Mouse (Mus musculus): ENCODE results near the gene Pfkl. TPM values are rescaled to one million over a fixed set of nuclear protein-coding genes. Genes with fewer than 3 reads are reported as not detected.

Pfkl gene
- total and polyA plus RNA-seq, 3 experiments, result 84.8 to 267 TPM; not detected in 1

DNA sequence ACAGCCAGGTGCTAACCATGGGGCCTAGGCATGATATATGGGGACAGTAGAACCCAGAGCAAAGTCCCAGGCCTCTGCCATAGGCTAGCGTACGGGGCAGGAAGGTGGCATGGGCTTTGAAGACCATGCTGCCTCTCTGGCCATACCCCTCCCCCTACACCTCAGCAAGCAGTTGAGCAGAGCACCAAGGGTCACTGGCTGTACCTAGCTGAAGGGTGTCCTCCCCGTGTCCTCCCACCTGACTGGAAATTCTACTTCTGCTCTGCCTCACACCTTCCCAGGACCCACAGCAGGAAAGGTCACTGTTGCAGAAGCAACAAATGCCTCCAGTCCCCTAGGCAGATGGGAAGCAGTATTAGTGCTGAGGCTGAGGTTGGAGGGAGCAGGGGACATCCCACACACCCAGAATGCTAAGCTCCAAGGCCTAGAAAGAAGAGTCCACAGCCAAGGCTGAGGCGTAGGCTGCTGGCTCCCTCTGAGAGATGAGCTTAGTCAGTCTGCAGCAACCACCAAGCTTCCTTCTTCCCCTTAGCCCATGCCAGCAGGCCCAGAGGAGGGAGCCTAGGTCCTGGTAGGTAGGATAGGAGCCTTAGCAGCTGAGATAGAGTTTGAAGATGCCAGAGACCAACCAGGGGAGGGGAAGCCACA lies 4.0 kb downstream of the Pfkl start:
- Histone ChIP-seq H3K9me3 (replicated peaks; ENCODE audit: insufficient read depth, low read length) (no peaks in the 10 kb centered on the region), H3K9ac (ENCODE audit: control insufficient read depth, low read depth, low read length, poor library complexity, severe bottlenecking) (no peak overlapping the region), H3K4me3 (ENCODE audit: control insufficient read depth in 1 of 2, insufficient read depth in 1 of 2, low read depth in 2 of 2, low read length in 2 of 2) (no peak overlapping the region), H3K27ac (ENCODE audit: control insufficient read depth, low read depth, low read length) (no peak overlapping the region), H3K79me2 (ENCODE audit: control insufficient read depth, insufficient read depth, low read length, poor library complexity) (peaks cover 19% of the 10 kb centered on the region), H3K27me3 (ENCODE audit: control insufficient read depth in 1 of 2, insufficient read depth in 2 of 2, low read length in 2 of 2) (no peaks in the 10 kb centered on the region), H3K36me3 (ENCODE audit: control insufficient read depth in 1 of 2, insufficient read depth in 2 of 2, low read length in 2 of 2) (peaks cover 0 to 3% of the 10 kb centered on the region in 2 experiments; a peak in 3 of 4 replicates), H3K4me1 (ENCODE audit: control insufficient read depth in 1 of 2, insufficient read depth in 2 of 2, low read length in 2 of 2) (peaks cover 2 to 14% of the 10 kb centered on the region in 2 experiments; a peak in 3 of 4 replicates)
- TF ChIP-seq MEF2A (IDR thresholded peaks at IDR 0.05; ENCODE audit: extremely low read depth, insufficient replicate concordance, low read depth, low read length, poor library complexity, severe bottlenecking), result no peak
- TF ChIP-seq KAT2A (conservative IDR thresholded peaks at IDR 0.05; ENCODE audit: low read depth, low read length), result no peak
- no peak for TF ChIP-seq MAZ (IDR thresholded peaks at IDR 0.05; ENCODE audit: low read depth, low read length)
- no peak for TF ChIP-seq CHD2 (IDR thresholded peaks at IDR 0.05; ENCODE audit: low read length)
- no peak for TF ChIP-seq TAL1 (IDR thresholded peaks at IDR 0.05; ENCODE audit: low read length)
- no peak for DNase-seq (ENCODE audit: low read depth, low spot score)

DNA sequence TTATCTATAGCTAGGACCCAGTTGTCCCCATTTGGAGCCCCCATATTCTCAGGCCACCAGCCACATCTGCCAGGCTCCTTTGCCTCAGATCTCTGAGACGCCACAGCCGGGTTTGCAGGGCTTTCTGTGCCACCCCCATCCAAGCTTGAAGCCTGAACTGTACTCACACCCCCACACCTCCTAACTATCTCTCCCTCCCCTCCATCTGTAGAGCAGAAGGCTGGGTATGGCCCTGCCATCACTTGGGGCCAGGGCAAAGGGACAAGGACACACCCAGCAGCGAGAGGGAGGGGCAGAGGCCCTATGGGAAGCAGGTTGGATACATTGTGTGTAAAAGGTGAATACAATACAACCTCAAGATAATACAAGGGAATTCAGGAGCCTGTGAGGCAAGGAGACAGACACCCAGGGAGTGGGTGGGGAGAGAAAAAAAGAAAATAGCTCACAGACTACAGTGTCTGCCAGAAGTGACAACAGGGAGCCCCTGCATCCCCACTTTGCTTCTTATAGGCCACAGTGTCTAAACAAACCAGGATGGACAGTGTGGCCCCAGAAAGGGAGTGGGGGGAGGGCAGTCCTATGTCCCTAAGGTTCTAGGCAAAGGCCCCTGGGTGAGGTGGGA lies 5.3 kb downstream of the Pfkl start:
- no peak overlapping the region for H3K27ac ChIP-seq (ENCODE audit: control insufficient read depth, low read depth, low read length)
- H3K9me3 ChIP-seq (replicated peaks; ENCODE audit: insufficient read depth, low read length), result no peaks in the 10 kb centered on the region
- H3K9ac ChIP-seq (ENCODE audit: control insufficient read depth, low read depth, low read length, poor library complexity, severe bottlenecking), result no peak overlapping the region
- H3K36me3 ChIP-seq (ENCODE audit: control insufficient read depth in 1 of 2, insufficient read depth in 2 of 2, low read length in 2 of 2), result peaks cover 0 to 3% of the 10 kb centered on the region in 2 experiments; a peak in 3 of 4 replicates
- peaks cover 2 to 11% of the 10 kb centered on the region in 2 experiments; a peak in 3 of 4 replicates for H3K4me1 ChIP-seq (ENCODE audit: control insufficient read depth in 1 of 2, insufficient read depth in 2 of 2, low read length in 2 of 2)
- peaks cover 19% of the 10 kb centered on the region for H3K79me2 ChIP-seq (ENCODE audit: control insufficient read depth, insufficient read depth, low read length, poor library complexity)
- H3K27me3 ChIP-seq (ENCODE audit: control insufficient read depth in 1 of 2, insufficient read depth in 2 of 2, low read length in 2 of 2), result no peaks in the 10 kb centered on the region
- no peak for TF ChIP-seq ZMIZ1 (IDR thresholded peaks at IDR 0.05; ENCODE audit: low read depth, low read length)
- no peak for TF ChIP-seq MAX (IDR thresholded peaks at IDR 0.05; ENCODE audit: low read length)
- TF ChIP-seq HCFC1 (IDR thresholded peaks at IDR 0.05; ENCODE audit: low read depth, low read length), result no peak
- no peak for TF ChIP-seq POLR2A (IDR thresholded peaks at IDR 0.05; ENCODE audit: control insufficient read depth in 1 of 2, insufficient read depth in 1 of 2, low read depth in 1 of 2, low read length in 2 of 2, poor library complexity in 1 of 2)
- TF ChIP-seq TCF12 (IDR thresholded peaks at IDR 0.05; ENCODE audit: low read depth, low read length), result no peak
- no peak for TF ChIP-seq GABPA (IDR thresholded peaks at IDR 0.05; ENCODE audit: low read depth, low read length)
- TF ChIP-seq MAFK (IDR thresholded peaks at IDR 0.05; ENCODE audit: borderline replicate concordance, low read depth, low read length), result no peak
- no peak for TF ChIP-seq TAL1 (IDR thresholded peaks at IDR 0.05; ENCODE audit: low read length)
- no peak for TF ChIP-seq ETS1 (IDR thresholded peaks at IDR 0.05; ENCODE audit: low read depth, low read length)
- no peak for TF ChIP-seq SIN3A (IDR thresholded peaks at IDR 0.05; ENCODE audit: low read length)
- TF ChIP-seq CHD2 (IDR thresholded peaks at IDR 0.05; ENCODE audit: low read length), result no peak
- no peak overlapping the region for H3K4me3 ChIP-seq (ENCODE audit: control insufficient read depth in 1 of 2, insufficient read depth in 1 of 2, low read depth in 2 of 2, low read length in 2 of 2)
- no peak for DNase-seq (ENCODE audit: low read depth, low spot score)

Measured in MEL (cell line).